Mouse (Mus musculus) limb, embryonic 10.5 days (tissue): ENCODE data around the gene Pign. TPM values are rescaled to one million over a fixed set of nuclear protein-coding genes. Genes with fewer than 3 reads are reported as not detected.

ENCODE experiments used
- DNase-seq: peaks from one replicate; pipeline ENCODE4 v3.0.0-alpha.2; 2017; ENCODE audit warnings: low spot score
- H3K27ac ChIP-seq: fragments of 300-500 bp; sonication (generic); 2 replicates; pipeline ENCODE4 v1.5.1; 2016; ENCODE audit warnings: mild to moderate bottlenecking
- H3K27me3 ChIP-seq: fragments of 300-500 bp; sonication (generic); 2 replicates; pipeline ENCODE4 v1.6.1; 2016; ENCODE audit warnings: low read depth, mild to moderate bottlenecking; ENCODE audit not compliant: poor library complexity, severe bottlenecking
- H3K36me3 ChIP-seq: fragments of 300-500 bp; sonication (generic); 2 replicates; pipeline ENCODE4 v1.6.1; 2016; ENCODE audit warnings: mild to moderate bottlenecking, moderate library complexity
- H3K4me1 ChIP-seq: fragments of 300-500 bp; sonication (generic); 2 replicates; pipeline ENCODE4 v1.6.1; 2016
- H3K4me3 ChIP-seq: fragments of 300-500 bp; sonication (generic); 2 replicates; pipeline ENCODE4 v1.5.1; 2016; ENCODE audit warnings: mild to moderate bottlenecking, moderate library complexity
- H3K9me3 ChIP-seq: fragments of 300-500 bp; sonication (generic); replicated peaks from 2 replicates; pipeline ENCODE4 v1.6.1; 2016; ENCODE audit warnings: mild to moderate bottlenecking
- WGBS: fragments of 180-500 bp; shearing (Covaris S2); methylation state at CpG from one replicate; pipeline ENCODE4 v1.1.7; 2016; 5-methylcytosine and 5-hydroxymethylcytosine counted together
- microRNA-seq: library from miRNA; unstranded; fragments of <30 nt; microRNA quantifications from one replicate; pipeline ENCODE4, GENCODE M21; 2017
- polyA plus RNA-seq: library from polyadenylated mRNA; unstranded; fragments of >200 nt; fragmentation: Nextera tagmentation; extraction: Ambion mirVana; gene quantifications from 2 replicates; pipeline ENCODE4 v1.2.1, GENCODE M21; 2016

The Pign gene
- polyA plus RNA-seq, 1 experiment from 2014 or later, result 12.5 TPM

GRCm38 (mm10) chr1:105553130-105553529, 110.3 kb downstream of the Pign start:
- Histone ChIP-seq H3K4me1 (no peaks in the 10 kb centered on the region), H3K36me3 (no peaks in the 10 kb centered on the region), H3K9me3 (no peaks in the 10 kb centered on the region), H3K27me3 (no peaks in the 10 kb centered on the region), H3K27ac (no peak overlapping the region), H3K4me3 (no peak overlapping the region)
- 95% methylated on average over 3 of the region's 3 CpGs for WGBS
- DNase-seq, result no peak

- H3K4me3 ChIP-seq, result no peak overlapping the region
- no peak overlapping the region for H3K27ac ChIP-seq
- no peak for DNase-seq
- no peaks in the 10 kb centered on the region for H3K36me3 ChIP-seq
- H3K4me1 ChIP-seq, result no peaks in the 10 kb centered on the region
- H3K9me3 ChIP-seq, result no peaks in the 10 kb centered on the region
- no peaks in the 10 kb centered on the region for H3K27me3 ChIP-seq
These were observed 113.3 kb downstream of the Pign start for GRCm38 (mm10) chr1:105550163-105550562.

DNA sequence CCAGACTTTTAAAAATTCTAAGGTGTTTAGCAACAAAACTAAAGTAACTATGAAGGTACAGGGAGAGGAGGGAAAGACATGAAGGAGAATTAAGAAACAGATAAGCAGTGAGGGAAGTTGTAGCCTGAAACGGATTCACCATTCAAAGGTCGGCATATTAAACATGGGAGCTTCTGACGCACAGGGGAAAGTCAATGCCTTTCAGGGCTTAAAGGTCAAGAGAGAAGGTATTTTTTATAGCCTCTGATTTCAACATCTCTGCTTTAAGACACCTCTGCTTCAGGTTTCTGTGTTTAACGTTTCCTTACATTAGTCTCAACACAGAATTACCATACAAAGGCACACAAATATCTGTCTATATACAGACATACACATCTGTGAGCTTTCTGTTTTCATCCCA, 113.8 kb downstream of the Pign start:
- DNase-seq, result no peak
- Histone ChIP-seq H3K4me1 (no peaks in the 10 kb centered on the region), H3K4me3 (no peak overlapping the region), H3K36me3 (no peaks in the 10 kb centered on the region), H3K27ac (no peak overlapping the region), H3K9me3 (no peaks in the 10 kb centered on the region), H3K27me3 (no peaks in the 10 kb centered on the region)
- 82% methylated on average over 4 of the region's 4 CpGs for WGBS

DNA sequence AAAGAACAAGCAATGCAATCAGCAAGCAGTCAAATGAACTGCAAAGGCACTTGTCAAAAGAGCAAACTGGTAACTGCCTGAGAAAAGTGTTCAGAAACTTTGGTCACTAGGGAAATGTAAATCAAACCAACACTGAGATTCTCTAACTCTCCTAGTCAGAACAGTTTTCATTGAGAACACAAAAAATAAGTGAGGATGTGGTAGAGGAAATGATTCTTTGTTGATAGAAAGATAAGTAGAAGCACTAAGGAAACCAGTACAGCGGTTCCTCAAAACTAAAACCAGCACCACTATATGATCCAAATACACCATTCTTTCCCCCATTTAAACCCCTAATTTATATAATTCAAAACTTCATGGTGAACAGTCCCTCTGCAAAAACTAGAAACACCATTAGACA, 120.4 kb downstream of the Pign start:
- H3K9me3 ChIP-seq, result peaks cover 4% of the 10 kb centered on the region; the same call in 1 of the 2 replicates
- H3K36me3 ChIP-seq, result peaks cover 31% of the 10 kb centered on the region
- H3K27me3 ChIP-seq, result no peaks in the 10 kb centered on the region
- WGBS, result 97% methylated on average over 1 of the region's 1 CpGs
- no peaks in the 10 kb centered on the region for H3K4me1 ChIP-seq
- no peak for DNase-seq
- no peak overlapping the region for H3K27ac ChIP-seq
- H3K4me3 ChIP-seq, result no peak overlapping the region

GRCm38 (mm10) chr1:105523768-105524167, 139.7 kb downstream of the Pign start:
- 62% methylated on average over 2 of the region's 2 CpGs for WGBS
- no peak overlapping the region for H3K4me3 ChIP-seq
- no peaks in the 10 kb centered on the region for H3K36me3 ChIP-seq
- no peak for DNase-seq
- H3K4me1 ChIP-seq, result no peaks in the 10 kb centered on the region
- H3K27ac ChIP-seq, result no peak overlapping the region
- no peaks in the 10 kb centered on the region for H3K27me3 ChIP-seq
- H3K9me3 ChIP-seq, result no peaks in the 10 kb centered on the region

DNA sequence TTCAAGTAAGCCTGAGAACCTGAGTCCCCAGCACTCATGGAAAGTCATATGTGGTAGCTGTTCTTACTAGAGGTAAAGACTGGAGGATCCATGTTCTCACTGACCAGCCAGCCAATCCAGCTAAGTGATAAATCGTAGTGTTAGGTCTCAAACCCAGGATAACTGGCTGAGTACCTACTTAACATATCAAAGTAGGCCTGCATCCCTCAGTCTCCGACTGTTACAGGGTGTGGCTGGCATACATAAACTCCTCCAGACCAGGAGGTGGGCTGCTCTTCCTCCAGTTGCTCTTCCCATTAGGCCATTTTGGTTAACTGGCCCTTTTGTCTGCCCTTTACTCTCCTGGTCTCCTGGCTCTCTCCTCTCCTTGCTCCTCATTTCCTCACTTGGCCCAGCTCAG, 141.2 kb downstream of the Pign start:
- no peaks in the 10 kb centered on the region for H3K4me1 ChIP-seq
- no peak overlapping the region for H3K27ac ChIP-seq
- 57% methylated on average over 2 of the region's 2 CpGs for WGBS
- H3K4me3 ChIP-seq, result no peak overlapping the region
- no peak for DNase-seq
- no peaks in the 10 kb centered on the region for H3K9me3 ChIP-seq
- H3K36me3 ChIP-seq, result no peaks in the 10 kb centered on the region
- H3K27me3 ChIP-seq, result no peaks in the 10 kb centered on the region

DNA sequence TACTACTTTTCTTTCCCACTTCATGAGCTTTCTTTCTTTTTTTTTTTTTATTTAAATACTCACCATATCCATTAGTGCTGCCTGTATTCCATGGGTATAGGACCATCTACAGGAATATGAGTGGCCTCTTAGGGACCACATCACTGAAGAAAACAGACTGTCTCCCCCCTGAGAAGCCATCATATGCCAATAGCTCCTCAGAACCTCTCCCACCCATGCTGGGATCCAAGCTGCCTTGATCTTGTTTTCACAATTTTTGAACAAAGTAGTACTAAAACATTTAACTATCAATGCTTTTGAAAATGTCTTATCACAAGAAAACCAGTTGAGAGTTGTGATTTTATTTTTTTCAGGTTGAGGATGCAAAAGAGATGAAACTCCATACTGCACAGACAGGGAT, 145.4 kb downstream of the Pign start:
- no peak overlapping the region for H3K27ac ChIP-seq
- DNase-seq, result no peak
- H3K36me3 ChIP-seq, result no peaks in the 10 kb centered on the region
- no peaks in the 10 kb centered on the region for H3K9me3 ChIP-seq
- H3K4me1 ChIP-seq, result no peaks in the 10 kb centered on the region
- no peak overlapping the region for H3K4me3 ChIP-seq
- H3K27me3 ChIP-seq, result no peaks in the 10 kb centered on the region

DNA sequence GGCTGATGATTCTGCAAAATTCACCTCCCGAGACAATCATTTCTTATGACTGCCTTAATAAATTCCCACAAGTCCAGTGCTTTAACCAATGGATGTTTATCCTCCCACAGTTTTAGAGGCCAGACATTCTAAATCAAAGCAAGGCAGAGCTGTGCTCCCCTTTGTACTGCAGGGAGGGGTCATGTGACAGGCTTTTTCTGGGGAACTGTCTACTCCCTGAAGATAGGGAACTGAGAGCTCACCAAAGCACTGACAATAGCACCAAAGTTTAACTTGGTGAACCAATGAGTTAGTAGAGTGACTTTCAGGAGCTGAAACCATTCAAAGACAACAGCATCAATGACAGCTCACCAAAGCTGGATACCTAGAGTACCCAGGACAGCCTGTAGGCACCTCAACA, 156.4 kb downstream of the Pign start:
- H3K27ac ChIP-seq, result no peak overlapping the region
- H3K4me3 ChIP-seq, result no peak overlapping the region
- DNase-seq, result no peak
- H3K4me1 ChIP-seq, result no peaks in the 10 kb centered on the region
- no peaks in the 10 kb centered on the region for H3K36me3 ChIP-seq
- no peaks in the 10 kb centered on the region for H3K9me3 ChIP-seq
- 93% methylated on average over 1 of the region's 1 CpGs for WGBS
- H3K27me3 ChIP-seq, result no peaks in the 10 kb centered on the region

DNA sequence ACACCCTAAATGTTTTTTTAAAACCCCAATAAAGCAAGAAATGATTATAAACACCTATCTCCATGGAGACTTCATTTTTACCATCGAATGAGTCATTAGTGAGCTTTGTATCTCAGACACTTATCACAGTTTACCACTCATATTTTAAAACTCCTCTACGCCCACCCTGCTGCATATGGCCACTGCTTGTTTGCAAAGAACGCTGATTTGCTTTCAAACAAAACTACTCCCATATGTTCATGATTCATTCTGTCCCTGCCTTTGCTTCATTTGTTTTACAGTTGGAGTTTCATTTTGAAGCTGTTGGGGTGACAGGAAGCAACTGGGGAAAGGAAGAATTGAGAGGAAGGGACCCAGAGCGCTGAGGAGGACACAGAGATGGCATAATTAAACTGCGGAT, 170.9 kb downstream of the Pign start:
- H3K27me3 ChIP-seq, result no peaks in the 10 kb centered on the region
- H3K27ac ChIP-seq, result no peak overlapping the region
- no peak overlapping the region for H3K4me3 ChIP-seq
- no peaks in the 10 kb centered on the region for H3K36me3 ChIP-seq
- H3K9me3 ChIP-seq, result no peaks in the 10 kb centered on the region
- 81% methylated on average over 5 of the region's 5 CpGs for WGBS
- H3K4me1 ChIP-seq, result no peaks in the 10 kb centered on the region
- DNase-seq, result no peak

DNA sequence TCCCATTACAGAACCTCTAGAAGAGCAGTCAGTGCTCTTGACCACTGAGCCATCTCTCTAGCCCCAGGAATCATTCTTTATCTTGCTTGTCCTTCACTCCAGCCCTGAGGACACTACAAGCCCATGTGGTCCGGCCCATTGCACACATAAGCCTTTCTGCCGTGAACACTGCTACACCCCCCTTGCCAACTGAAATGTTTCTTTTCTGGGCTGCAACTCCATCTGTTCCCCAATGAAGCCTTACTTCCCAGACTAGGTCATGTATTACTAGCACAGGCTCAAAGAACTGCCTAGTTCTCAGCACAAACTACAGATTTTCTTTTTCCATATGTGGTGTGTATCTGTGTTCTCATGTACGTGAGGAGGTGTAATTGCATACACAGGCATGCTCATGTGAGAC, 174.0 kb downstream of the Pign start:
- Histone ChIP-seq H3K27ac (no peak overlapping the region), H3K36me3 (no peaks in the 10 kb centered on the region), H3K27me3 (no peaks in the 10 kb centered on the region), H3K9me3 (no peaks in the 10 kb centered on the region), H3K4me1 (no peaks in the 10 kb centered on the region), H3K4me3 (no peak overlapping the region)
- no peak for DNase-seq
- 93% methylated on average over 3 of the region's 3 CpGs for WGBS

DNA sequence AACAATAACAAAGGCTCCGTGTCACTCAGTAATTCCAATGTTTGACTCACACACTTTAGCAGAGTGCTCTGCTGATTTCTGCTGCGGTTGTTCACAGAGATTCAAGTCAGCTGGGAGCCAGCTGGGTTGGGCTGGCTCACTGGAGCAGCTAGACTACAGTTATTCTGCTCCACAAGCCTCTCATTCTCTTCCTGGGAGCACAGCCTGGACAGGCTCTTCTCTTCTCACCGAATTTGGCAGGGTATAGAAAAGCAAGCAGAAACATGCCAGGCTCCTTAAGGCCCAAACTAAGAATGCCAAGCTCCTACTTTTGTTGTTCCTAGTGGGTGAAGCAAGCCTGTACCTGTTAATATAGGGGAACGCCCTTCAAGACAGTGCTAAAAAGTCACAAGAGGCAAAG, 176.4 kb downstream of the Pign start:
- no peaks in the 10 kb centered on the region for H3K36me3 ChIP-seq
- no peaks in the 10 kb centered on the region for H3K27me3 ChIP-seq
- no peaks in the 10 kb centered on the region for H3K9me3 ChIP-seq
- no peaks in the 10 kb centered on the region for H3K4me1 ChIP-seq
- no peak for DNase-seq
- WGBS, result 65% methylated on average over 4 of the region's 4 CpGs
- no peak overlapping the region for H3K27ac ChIP-seq
- no peak overlapping the region for H3K4me3 ChIP-seq

Small RNAs within 50 kb of the gene (microRNA-seq; reads per million reads assigned to microRNA genes)
- gene Gm22426, result not detected

Other genes with a start within 250 kb of the Pign start
- gene Relch, start 184 bp upstream of the Pign start, polyA plus RNA-seq, result 18.1 and 22.4 TPM in 2 replicates
- 0.11 and 0.31 TPM in 2 replicates for gene Tnfrsf11a, start 117.0 kb upstream of the Pign start, polyA plus RNA-seq